1 mouse cellular context compared by ENCODE assay signal in the genomic region with DNA sequence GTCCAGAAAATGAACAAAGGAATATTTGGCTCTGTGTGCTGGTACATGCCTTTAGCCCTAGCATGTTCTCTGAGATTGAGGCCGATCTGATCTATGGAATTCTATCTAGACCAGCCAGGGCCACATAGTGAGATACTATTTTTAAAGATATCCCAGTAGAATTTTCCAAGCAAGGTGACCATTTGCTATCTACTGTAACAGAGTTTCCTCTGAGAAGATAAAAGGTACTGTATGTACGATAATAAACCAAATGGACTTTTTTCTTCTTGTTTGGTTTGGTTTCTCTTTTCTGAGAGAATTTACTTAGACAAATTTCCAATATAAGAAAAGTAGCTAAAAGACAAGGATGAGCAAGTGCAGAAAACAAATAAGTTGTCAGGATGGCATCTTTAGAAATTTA.
TF ChIP-seq lines count a peak whose summit lies in the region.

No protein-coding gene starts in this region.

TF ChIP-seq in MEL, 35 proteins besides CTCF, POLR2A, EP300 and RAD21 (continued from another document):
- TF ChIP-seq ZC3H11A (IDR thresholded peaks at IDR 0.05; ENCODE audit: low read depth, low read length) (no peak), ETS1 (IDR thresholded peaks at IDR 0.05; ENCODE audit: low read depth, low read length) (no peak), SMC3 (IDR thresholded peaks at IDR 0.05; ENCODE audit: low read depth, low read length) (no peak), ZKSCAN1 (IDR thresholded peaks at IDR 0.05; ENCODE audit: low read depth, low read length) (no peak)
